Mouse (Mus musculus) cortical plate, adult 2 months (tissue): ENCODE results near the gene Prr19. TPM values are rescaled to one million over a fixed set of nuclear protein-coding genes. Genes with fewer than 3 reads are reported as not detected.

Experiments
- H3K27ac ChIP-seq: fragments of 200-500 bp; 2 replicates; pipeline ENCODE4 v1.5.1; 2012; ENCODE audit warnings: low read length, control low read depth, inconsistent platforms; ENCODE audit not compliant: insufficient read depth
- H3K4me1 ChIP-seq: fragments of 200-500 bp; 2 replicates; pipeline ENCODE4 v1.6.1; 2011; ENCODE audit warnings: low read length; ENCODE audit not compliant: control insufficient read depth, insufficient read depth
- H3K4me3 ChIP-seq: fragments of 200-500 bp; 2 replicates; pipeline ENCODE4 v1.5.1; 2011; ENCODE audit warnings: mild to moderate bottlenecking, low read length, control low read depth; ENCODE audit not compliant: insufficient read depth
- CTCF ChIP-seq: fragments of 200-500 bp; IDR thresholded peaks from 2 replicates; pipeline ENCODE4 v1.5.1; 2011; ENCODE audit warnings: mild to moderate bottlenecking, control low read depth, low read length; ENCODE audit not compliant: insufficient read depth; ENCODE audit errors: extremely low read depth
- POLR2A ChIP-seq: fragments of 200-500 bp; IDR thresholded peaks from 2 replicates; pipeline ENCODE4 v1.6.1; 2011; ENCODE audit warnings: mild to moderate bottlenecking, low read length, control low read depth; ENCODE audit not compliant: insufficient read depth; ENCODE audit errors: extremely low read depth
- polyA plus RNA-seq: library from polyadenylated mRNA; depleted of rRNA; stranded (reverse); fragments of >200 nt; gene quantifications from 2 replicates; pipeline ENCODE4 v1.2.3, GENCODE M21; 2012

Gene Prr19
- polyA plus RNA-seq, 1 experiment, result 0.08 TPM

- peak overlapping the region; percentile 70 for H3K4me3 ChIP-seq
- H3K27ac ChIP-seq, result no peak overlapping the region
- no peaks in the 10 kb centered on the region for H3K4me1 ChIP-seq
- no peak for TF ChIP-seq POLR2A
- TF ChIP-seq CTCF, result no peak
Measured at GRCm38 (mm10) chr7:25305481-25305880, 4.3 kb downstream of the Prr19 start.

DNA sequence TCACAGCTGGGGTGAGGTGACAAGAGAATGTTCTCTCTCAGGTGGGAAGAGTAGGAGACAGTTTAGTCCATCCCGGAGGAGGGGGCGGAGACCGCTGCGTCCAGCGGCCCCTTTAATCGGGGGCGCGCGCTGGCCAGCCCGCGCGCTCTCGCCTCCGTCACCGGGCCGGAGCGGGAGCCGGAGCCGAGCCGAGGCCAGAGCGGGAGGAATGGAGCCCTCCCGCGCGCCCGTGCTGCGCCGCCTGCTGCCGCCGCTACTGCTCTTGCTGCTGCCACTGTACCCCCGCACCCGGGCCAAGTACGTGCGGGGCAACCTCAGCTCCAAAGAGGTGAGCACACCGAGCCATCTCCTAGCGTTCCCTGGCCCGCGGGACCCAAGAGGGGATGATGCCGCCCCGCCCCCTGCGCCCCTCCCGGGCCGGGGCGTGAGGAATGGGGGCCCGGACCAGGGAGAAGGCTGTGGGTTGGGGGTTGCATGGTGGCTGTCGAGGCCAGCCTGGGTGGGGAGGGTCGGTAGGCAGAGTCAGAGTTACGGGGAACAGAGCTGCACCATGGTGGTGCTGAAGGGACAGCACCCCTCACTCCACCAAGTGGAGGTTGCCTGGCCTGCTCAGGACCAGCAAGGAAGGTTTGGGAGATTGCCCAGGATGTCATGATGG, 4.9 kb downstream of the Prr19 start, which contains the start of gene Tmem145:
Gene Tmem145 (plus strand): TSS at position 151 of the 658 bp plus-strand sequence.
- TF ChIP-seq POLR2A (no peak), CTCF (no peak)
- no peaks in the 10 kb centered on the region for H3K4me1 ChIP-seq

DNA sequence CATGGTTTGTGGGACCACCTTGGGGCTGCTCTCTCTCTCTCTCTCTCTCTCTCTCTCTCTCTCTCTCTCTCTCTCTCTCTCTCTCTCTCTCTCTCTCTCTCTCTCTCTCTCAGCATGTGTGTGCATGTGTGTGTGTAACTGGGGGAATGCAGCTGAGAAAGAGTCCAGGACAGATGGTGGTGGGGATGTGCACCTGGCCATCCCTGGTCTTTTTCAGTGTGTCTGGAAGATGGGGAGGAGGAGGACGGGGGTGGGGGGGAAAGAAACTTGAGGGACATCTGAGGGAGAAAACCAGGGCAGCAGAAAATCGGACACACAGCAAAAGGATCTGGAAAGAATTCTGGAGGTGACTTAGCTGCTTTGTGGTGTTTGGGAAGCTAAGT, 5.4 kb downstream of the Prr19 start:
- no peak overlapping the region for H3K27ac ChIP-seq
- no peaks in the 10 kb centered on the region for H3K4me1 ChIP-seq
- H3K4me3 ChIP-seq, result peak overlapping the region; percentile 70
- no peak for TF ChIP-seq CTCF
- TF ChIP-seq POLR2A, result no peak

More for the DNA sequence above, 4.9 kb downstream of the Prr19 start, which contains the start of gene Tmem145:
- H3K4me3 ChIP-seq, result peak within 1 kb of the TSS; percentile 70
- H3K27ac ChIP-seq, result peak within 1 kb of the TSS; percentile 42; the same call in 1 of the 2 replicates

DNA sequence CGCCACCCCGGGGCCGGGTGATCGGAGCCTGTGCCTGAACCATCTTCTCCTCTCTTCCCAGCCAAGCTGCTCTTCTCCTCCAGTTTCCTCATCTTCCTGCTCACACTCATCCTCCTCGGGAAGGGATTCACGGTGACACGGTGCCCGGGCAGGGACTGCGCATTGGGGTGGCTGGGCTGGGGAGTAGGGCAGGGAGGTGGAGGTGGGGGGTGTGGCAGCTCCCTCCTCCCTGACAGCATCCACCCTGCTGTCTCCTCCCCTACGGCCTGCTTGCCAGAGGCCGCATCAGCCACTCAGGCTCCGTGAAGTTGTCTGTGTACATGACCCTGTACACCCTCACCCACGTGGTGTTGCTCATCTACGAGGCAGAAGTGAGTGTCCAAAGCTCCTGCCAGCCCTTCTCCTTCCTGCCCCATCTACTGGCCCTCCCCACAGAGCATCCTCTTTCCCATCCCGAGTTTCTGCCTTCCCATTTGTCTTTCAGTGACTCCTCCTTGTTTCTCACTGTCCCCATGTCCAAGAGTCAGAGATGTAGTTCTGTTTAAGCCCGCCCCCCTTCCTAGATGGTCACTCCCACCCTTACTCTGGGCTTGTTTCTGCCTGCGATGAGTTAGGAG, 7.6 kb downstream of the Prr19 start:
- TF ChIP-seq CTCF (no peak), POLR2A (no peak)
- H3K4me1 ChIP-seq, result no peaks in the 10 kb centered on the region
- H3K27ac ChIP-seq, result no peak overlapping the region

DNA sequence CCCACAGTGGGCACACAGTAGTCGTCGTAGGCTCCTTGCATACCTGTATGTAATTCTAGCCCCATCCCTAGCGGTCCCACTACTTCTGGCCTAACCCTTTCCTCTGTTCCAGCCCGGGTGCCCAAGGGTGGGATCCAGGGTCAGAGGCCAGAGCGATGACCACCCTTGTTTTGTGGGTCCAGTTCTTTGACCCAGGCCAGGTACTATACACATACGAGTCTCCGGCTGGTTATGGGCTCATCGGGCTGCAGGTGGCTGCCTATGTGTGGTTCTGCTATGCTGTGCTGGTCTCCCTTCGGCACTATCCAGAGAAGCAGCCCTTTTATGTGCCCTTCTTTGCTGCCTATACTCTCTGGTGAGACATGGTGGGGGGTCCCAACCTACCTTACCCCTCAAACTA, 8.2 kb downstream of the Prr19 start:
- H3K4me3 ChIP-seq, result no peak overlapping the region
- TF ChIP-seq POLR2A (no peak), CTCF (no peak)
- H3K4me1 ChIP-seq, result no peaks in the 10 kb centered on the region
- no peak overlapping the region for H3K27ac ChIP-seq

More for the DNA sequence above, 7.6 kb downstream of the Prr19 start:
- H3K4me3 ChIP-seq, result no peak overlapping the region

- Histone ChIP-seq H3K4me3 (no peak overlapping the region), H3K4me1 (peaks cover 1% of the 10 kb centered on the region; the same call in 1 of the 2 replicates), H3K27ac (no peak overlapping the region)
- no peak for TF ChIP-seq POLR2A
- TF ChIP-seq CTCF, result no peak
Measured at GRCm38 (mm10) chr7:25311193-25311592, 10.0 kb downstream of the Prr19 start.

DNA sequence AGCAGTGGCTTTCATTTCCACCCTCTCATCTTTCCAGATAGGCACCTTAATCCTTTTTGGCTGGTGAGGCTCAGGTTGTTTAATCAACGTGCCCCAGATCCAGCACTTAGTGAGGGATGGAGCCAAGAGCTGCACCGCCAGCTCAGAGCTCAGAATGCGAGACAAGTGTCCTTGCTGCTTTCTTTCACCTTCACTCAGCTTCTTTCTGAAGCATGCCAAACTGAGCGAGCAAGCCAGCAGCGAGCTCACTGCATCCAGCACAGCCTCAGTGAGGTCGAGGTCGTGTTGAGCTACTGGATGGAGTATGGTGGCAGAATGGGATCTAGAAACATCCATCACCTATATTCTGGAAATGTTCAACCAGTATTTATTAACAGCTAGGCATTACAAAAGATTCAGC, 12.1 kb downstream of the Prr19 start:
- Histone ChIP-seq H3K4me1 (peaks cover 1% of the 10 kb centered on the region; the same call in 1 of the 2 replicates), H3K27ac (no peak overlapping the region), H3K4me3 (no peak overlapping the region)
- TF ChIP-seq CTCF (no peak), POLR2A (no peak)

DNA sequence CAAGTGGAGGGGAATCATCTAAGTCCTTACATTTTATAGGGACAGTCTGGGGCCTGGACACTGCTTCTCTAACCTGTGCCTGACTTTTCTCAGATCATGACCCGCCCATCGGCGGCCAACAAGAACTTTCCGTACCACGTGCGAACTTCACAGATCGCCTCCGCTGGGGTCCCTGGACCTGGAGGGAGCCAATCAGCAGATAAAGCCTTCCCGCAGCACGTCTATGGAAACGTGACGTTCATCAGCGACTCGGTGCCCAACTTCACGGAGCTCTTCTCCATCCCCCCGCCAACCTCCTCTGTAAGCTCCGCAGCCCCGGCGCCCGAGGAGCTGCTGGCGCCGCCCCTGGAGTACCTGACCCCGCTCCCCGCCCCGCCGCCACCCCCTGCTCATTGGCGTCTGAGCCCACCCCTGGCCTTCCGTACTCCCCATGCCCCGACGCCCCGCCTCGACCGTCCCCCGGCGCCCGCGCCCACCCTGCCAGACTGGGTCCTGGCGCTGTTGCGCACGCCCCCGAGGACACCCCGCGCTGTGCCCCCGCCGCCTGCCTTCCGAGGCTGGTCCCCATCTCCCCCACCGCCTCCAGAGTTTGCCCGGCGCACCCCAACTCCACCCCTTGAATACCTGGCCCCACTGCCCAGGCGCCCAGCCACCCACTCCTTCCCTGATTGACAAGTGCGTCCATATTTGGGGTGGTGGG, 13.5 kb downstream of the Prr19 start:
- H3K4me3 ChIP-seq, result no peak overlapping the region
- no peak for TF ChIP-seq POLR2A
- no peak for TF ChIP-seq CTCF
- H3K27ac ChIP-seq, result no peak overlapping the region
- peaks cover 1% of the 10 kb centered on the region; the same call in 1 of the 2 replicates for H3K4me1 ChIP-seq

- Histone ChIP-seq H3K27ac (no peak overlapping the region), H3K4me3 (no peak overlapping the region; the same call in 1 of the 2 replicates), H3K4me1 (peaks cover 1% of the 10 kb centered on the region; the same call in 1 of the 2 replicates)
- TF ChIP-seq POLR2A (no peak), CTCF (no peak)
Measured at GRCm38 (mm10) chr7:25315306-25316041, 14.3 kb downstream of the Prr19 start.
